Mouse (Mus musculus): ENCODE data around the gene Ccdc148.

The Ccdc148 gene

GRCm38 (mm10) chr2:58925551-58925950 is 234.9 kb downstream of the Ccdc148 start:
- DNase-seq (ENCODE audit: low read depth, low spot score), result no peak

GRCm38 (mm10) chr2:58918351-58918750 is 242.1 kb downstream of the Ccdc148 start:
- DNase-seq (ENCODE audit: low read depth, low spot score), result no peak

- DNase-seq (ENCODE audit: low read depth, low spot score), result no peak
Observed at GRCm38 (mm10) chr2:58912339-58912738, 248.1 kb downstream of the Ccdc148 start.

- DNase-seq (ENCODE audit: low read depth, low spot score), result no peak
Observed at GRCm38 (mm10) chr2:58906814-58907516, 253.5 kb downstream of the Ccdc148 start.

GRCm38 (mm10) chr2:58905057-58905456 is 255.4 kb downstream of the Ccdc148 start:
- DNase-seq (ENCODE audit: low read depth, low spot score), result no peak

GRCm38 (mm10) chr2:58879876-58880275 is 280.6 kb downstream of the Ccdc148 start:
- no peak for DNase-seq (ENCODE audit: low read depth, low spot score)

- no peak for DNase-seq (ENCODE audit: low read depth, low spot score)
Observed at GRCm38 (mm10) chr2:58859134-58859533, 301.3 kb downstream of the Ccdc148 start, which contains the start of gene Gm11099. Gm11099 (plus strand) TSS chr2:58859434.

- no peak for DNase-seq (ENCODE audit: low read depth, low spot score)
Observed at GRCm38 (mm10) chr2:58844499-58844898, 316.0 kb downstream of the Ccdc148 start.

- no peak for DNase-seq (ENCODE audit: low read depth, low spot score)
Observed at GRCm38 (mm10) chr2:58842443-58842842, 318.0 kb downstream of the Ccdc148 start.

- DNase-seq (ENCODE audit: low read depth, low spot score), result no peak
Observed at GRCm38 (mm10) chr2:58841021-58841420, 319.5 kb downstream of the Ccdc148 start.

- no peak for DNase-seq (ENCODE audit: low read depth, low spot score)
Observed at GRCm38 (mm10) chr2:58832253-58832980, 328.1 kb downstream of the Ccdc148 start.

GRCm38 (mm10) chr2:58829981-58830742 is 330.3 kb downstream of the Ccdc148 start:
- no peak for DNase-seq (ENCODE audit: low read depth, low spot score)

GRCm38 (mm10) chr2:58828910-58829600 is 331.4 kb downstream of the Ccdc148 start:
- no peak for DNase-seq (ENCODE audit: low read depth, low spot score)

GRCm38 (mm10) chr2:58812941-58813340 is 347.5 kb downstream of the Ccdc148 start:
- no peak for DNase-seq (ENCODE audit: low read depth, low spot score)

- DNase-seq (ENCODE audit: low read depth, low spot score), result no peak
Observed at GRCm38 (mm10) chr2:58799623-58800022, 360.9 kb downstream of the Ccdc148 start.

- DNase-seq (ENCODE audit: low read depth, low spot score), result no peak
Observed at GRCm38 (mm10) chr2:58799126-58799525, 361.4 kb downstream of the Ccdc148 start.

- no peak for DNase-seq (ENCODE audit: low read depth, low spot score)
Observed at GRCm38 (mm10) chr2:58797506-58797905, 363.0 kb downstream of the Ccdc148 start.

GRCm38 (mm10) chr2:58795432-58795831 is 365.1 kb downstream of the Ccdc148 start:
- DNase-seq (ENCODE audit: low read depth, low spot score), result no peak

- no peak for DNase-seq (ENCODE audit: low read depth, low spot score)
Observed at GRCm38 (mm10) chr2:58794489-58794888, 366.0 kb downstream of the Ccdc148 start.

GRCm38 (mm10) chr2:58790361-58790760 is 370.1 kb downstream of the Ccdc148 start:
- DNase-seq (ENCODE audit: low read depth, low spot score), result no peak

GRCm38 (mm10) chr2:58789934-58790333 is 370.5 kb downstream of the Ccdc148 start:
- no peak for DNase-seq (ENCODE audit: low read depth, low spot score)

GRCm38 (mm10) chr2:58787360-58787759 is 373.1 kb downstream of the Ccdc148 start:
- no peak for DNase-seq (ENCODE audit: low read depth, low spot score)
